Mouse (Mus musculus): ENCODE data around the gene Sox12. TPM values are rescaled to one million over a fixed set of nuclear protein-coding genes. Genes with fewer than 3 reads are reported as not detected.

Gene Sox12
- polyA plus RNA-seq, 1 experiment: 7.8 TPM

- no peaks in the 10 kb centered on the region for H3K36me3 ChIP-seq (ENCODE audit: control insufficient read depth, insufficient read depth)
- TF ChIP-seq SRF (IDR thresholded peaks at IDR 0.05; ENCODE audit: control insufficient read depth, insufficient read length, low read depth): no peak
- TF ChIP-seq POLR2AphosphoS2 (IDR thresholded peaks at IDR 0.05; ENCODE audit: insufficient read length, low read depth): no peak
- TF ChIP-seq MAX (IDR thresholded peaks at IDR 0.05; ENCODE audit: low read depth): no peak
- TF ChIP-seq TCF3 (IDR thresholded peaks at IDR 0.05; ENCODE audit: insufficient read length, low read depth): no peak
- TF ChIP-seq POLR2A (IDR thresholded peaks at IDR 0.05; ENCODE audit: insufficient read length, low read depth): no peak
- no peak for TF ChIP-seq USF1 (IDR thresholded peaks at IDR 0.05; ENCODE audit: low read depth)
- no peak for TF ChIP-seq REST (IDR thresholded peaks at IDR 0.05; ENCODE audit: insufficient read depth, insufficient read length)
Observed at GRCm38 (mm10) chr2:152392786-152393185, 5.1 kb downstream of the Sox12 start.

GRCm38 (mm10) chr2:152384191-152384590 lies 13.7 kb downstream of the Sox12 start:
- no peak for TF ChIP-seq USF1 (IDR thresholded peaks at IDR 0.05; ENCODE audit: low read depth)
- no peak for TF ChIP-seq SRF (IDR thresholded peaks at IDR 0.05; ENCODE audit: control insufficient read depth, insufficient read length, low read depth)
- TF ChIP-seq POLR2AphosphoS2 (IDR thresholded peaks at IDR 0.05; ENCODE audit: insufficient read length, low read depth): no peak
- no peak for TF ChIP-seq TCF3 (IDR thresholded peaks at IDR 0.05; ENCODE audit: insufficient read length, low read depth)
- no peak for TF ChIP-seq TCF12 (IDR thresholded peaks at IDR 0.05; ENCODE audit: insufficient read depth, poor library complexity, severe bottlenecking)
- no peak for TF ChIP-seq MYOD1 (IDR thresholded peaks at IDR 0.05; ENCODE audit: control insufficient read depth in 1 of 3, insufficient read length in 2 of 3, low read depth in 2 of 3)
- no peak for TF ChIP-seq MYOG (IDR thresholded peaks at IDR 0.05; ENCODE audit: control insufficient read depth in 1 of 3, insufficient read depth in 1 of 3, insufficient read length in 2 of 3, low read depth in 2 of 3)
- TF ChIP-seq REST (IDR thresholded peaks at IDR 0.05; ENCODE audit: insufficient read depth, insufficient read length): no peak
- TF ChIP-seq E2F4 (IDR thresholded peaks at IDR 0.05; ENCODE audit: insufficient read depth): no peak
- no peak for TF ChIP-seq CEBPB (IDR thresholded peaks at IDR 0.05; ENCODE audit: insufficient read depth, poor library complexity, severe bottlenecking)
- no peak for TF ChIP-seq MAX (IDR thresholded peaks at IDR 0.05; ENCODE audit: low read depth)
- H3K79me2 ChIP-seq (ENCODE audit: control insufficient read depth, insufficient read depth): no peaks in the 10 kb centered on the region
- peaks cover 5% of the 10 kb centered on the region for H3K27me3 ChIP-seq (ENCODE audit: control insufficient read depth, insufficient read depth, insufficient read length)
- no peak overlapping the region for H3ac ChIP-seq (ENCODE audit: control insufficient read depth, insufficient read length)
- no peak overlapping the region for H3K4me3 ChIP-seq
- no peak overlapping the region for H3K4me2 ChIP-seq (ENCODE audit: low read depth)
- H3K36me3 ChIP-seq (ENCODE audit: control insufficient read depth, insufficient read depth): no peaks in the 10 kb centered on the region

More at GRCm38 (mm10) chr2:152392786-152393185, 5.1 kb downstream of the Sox12 start:
- Histone ChIP-seq H3K4me3 (no peak overlapping the region), H3ac (ENCODE audit: control insufficient read depth, insufficient read length) (no peak overlapping the region), H3K79me2 (ENCODE audit: control insufficient read depth, insufficient read depth) (no peaks in the 10 kb centered on the region), H3K27me3 (ENCODE audit: control insufficient read depth, insufficient read depth, insufficient read length) (peaks cover 5% of the 10 kb centered on the region), H3K4me2 (ENCODE audit: low read depth) (no peak overlapping the region)

- Histone ChIP-seq H3K79me2 (ENCODE audit: control insufficient read depth, insufficient read depth) (no peaks in the 10 kb centered on the region), H3K27me3 (ENCODE audit: control insufficient read depth, insufficient read depth, insufficient read length) (peaks cover 39% of the 10 kb centered on the region), H3K4me3 (no peak within 1 kb of the TSS), H3K4me2 (ENCODE audit: low read depth) (no peak within 1 kb of the TSS), H3K36me3 (ENCODE audit: control insufficient read depth, insufficient read depth) (no peaks in the 10 kb centered on the region), H3ac (ENCODE audit: control insufficient read depth, insufficient read length) (no peak within 1 kb of the TSS)
- TF ChIP-seq MAX (IDR thresholded peaks at IDR 0.05; ENCODE audit: low read depth) (no peak), POLR2A (IDR thresholded peaks at IDR 0.05; ENCODE audit: insufficient read length, low read depth) (no peak), SRF (IDR thresholded peaks at IDR 0.05; ENCODE audit: control insufficient read depth, insufficient read length, low read depth) (no peak), TCF3 (IDR thresholded peaks at IDR 0.05; ENCODE audit: insufficient read length, low read depth) (no peak), TCF12 (IDR thresholded peaks at IDR 0.05; ENCODE audit: insufficient read depth, poor library complexity, severe bottlenecking) (no peak), REST (IDR thresholded peaks at IDR 0.05; ENCODE audit: insufficient read depth, insufficient read length) (no peak), CEBPB (IDR thresholded peaks at IDR 0.05; ENCODE audit: insufficient read depth, poor library complexity, severe bottlenecking) (no peak), MYOD1 (IDR thresholded peaks at IDR 0.05; ENCODE audit: control insufficient read depth in 1 of 3, insufficient read length in 2 of 3, low read depth in 2 of 3) (no peak), POLR2AphosphoS2 (IDR thresholded peaks at IDR 0.05; ENCODE audit: insufficient read length, low read depth) (no peak)
Observed at GRCm38 (mm10) chr2:152376345-152376741, 21.5 kb downstream of the Sox12 start, which contains the start of gene Nrsn2. Gene Nrsn2, minus strand, starts transcription at chr2:152376638.

- H3K4me2 ChIP-seq (ENCODE audit: low read depth): no peak overlapping the region
Observed at GRCm38 (mm10) chr2:152375652-152376344, 22.1 kb downstream of the Sox12 start.

GRCm38 (mm10) chr2:152373547-152373946 lies 24.3 kb downstream of the Sox12 start:
- Histone ChIP-seq H3K36me3 (ENCODE audit: control insufficient read depth, insufficient read depth) (no peaks in the 10 kb centered on the region), H3K4me3 (no peak overlapping the region), H3K79me2 (ENCODE audit: control insufficient read depth, insufficient read depth) (no peaks in the 10 kb centered on the region), H3K4me2 (ENCODE audit: low read depth) (no peak overlapping the region), H3ac (ENCODE audit: control insufficient read depth, insufficient read length) (no peak overlapping the region), H3K27me3 (ENCODE audit: control insufficient read depth, insufficient read depth, insufficient read length) (peaks cover 39% of the 10 kb centered on the region)
- TF ChIP-seq TCF12 (IDR thresholded peaks at IDR 0.05; ENCODE audit: insufficient read depth, poor library complexity, severe bottlenecking) (no peak), REST (IDR thresholded peaks at IDR 0.05; ENCODE audit: insufficient read depth, insufficient read length) (no peak), POLR2AphosphoS2 (IDR thresholded peaks at IDR 0.05; ENCODE audit: insufficient read length, low read depth) (no peak), CEBPB (IDR thresholded peaks at IDR 0.05; ENCODE audit: insufficient read depth, poor library complexity, severe bottlenecking) (no peak), MYOG (IDR thresholded peaks at IDR 0.05; ENCODE audit: control insufficient read depth in 1 of 3, insufficient read depth in 1 of 3, insufficient read length in 2 of 3, low read depth in 2 of 3) (no peak), SRF (IDR thresholded peaks at IDR 0.05; ENCODE audit: control insufficient read depth, insufficient read length, low read depth) (no peak), TCF3 (IDR thresholded peaks at IDR 0.05; ENCODE audit: insufficient read length, low read depth) (no peak), POLR2A (IDR thresholded peaks at IDR 0.05; ENCODE audit: insufficient read length, low read depth) (no peak), MAX (IDR thresholded peaks at IDR 0.05; ENCODE audit: low read depth) (no peak), MYOD1 (IDR thresholded peaks at IDR 0.05; ENCODE audit: control insufficient read depth in 1 of 3, insufficient read length in 2 of 3, low read depth in 2 of 3) (no peak), USF1 (IDR thresholded peaks at IDR 0.05; ENCODE audit: low read depth) (no peak), E2F4 (IDR thresholded peaks at IDR 0.05; ENCODE audit: insufficient read depth) (no peak)

More at GRCm38 (mm10) chr2:152375652-152376344, 22.1 kb downstream of the Sox12 start:
- no peaks in the 10 kb centered on the region for H3K79me2 ChIP-seq (ENCODE audit: control insufficient read depth, insufficient read depth)
- TF ChIP-seq CEBPB (IDR thresholded peaks at IDR 0.05; ENCODE audit: insufficient read depth, poor library complexity, severe bottlenecking): no peak
- no peak for TF ChIP-seq MYOD1 (IDR thresholded peaks at IDR 0.05; ENCODE audit: control insufficient read depth in 1 of 3, insufficient read length in 2 of 3, low read depth in 2 of 3)
- no peak for TF ChIP-seq SRF (IDR thresholded peaks at IDR 0.05; ENCODE audit: control insufficient read depth, insufficient read length, low read depth)
- no peak for TF ChIP-seq POLR2AphosphoS2 (IDR thresholded peaks at IDR 0.05; ENCODE audit: insufficient read length, low read depth)
- TF ChIP-seq REST (IDR thresholded peaks at IDR 0.05; ENCODE audit: insufficient read depth, insufficient read length): no peak
- TF ChIP-seq TCF12 (IDR thresholded peaks at IDR 0.05; ENCODE audit: insufficient read depth, poor library complexity, severe bottlenecking): no peak
- TF ChIP-seq TCF3 (IDR thresholded peaks at IDR 0.05; ENCODE audit: insufficient read length, low read depth): no peak
- no peak for TF ChIP-seq POLR2A (IDR thresholded peaks at IDR 0.05; ENCODE audit: insufficient read length, low read depth)
- peaks cover 39% of the 10 kb centered on the region for H3K27me3 ChIP-seq (ENCODE audit: control insufficient read depth, insufficient read depth, insufficient read length)
- no peak overlapping the region for H3ac ChIP-seq (ENCODE audit: control insufficient read depth, insufficient read length)
- H3K4me3 ChIP-seq: no peak overlapping the region
- H3K36me3 ChIP-seq (ENCODE audit: control insufficient read depth, insufficient read depth): no peaks in the 10 kb centered on the region
